Mouse (Mus musculus) forebrain, postnatal 0 days (tissue): Measurements from ENCODE around the gene Armc12. TPM values are rescaled to one million over a fixed set of nuclear protein-coding genes. Genes with fewer than 3 reads are reported as not detected.

Source experiments
- ATAC-seq: fragments of 200-750 bp; cut with Nextera tagmentation; 2 replicates; pipeline ENCODE4 v1.8.0; 2017; ENCODE audit warnings: mild to moderate bottlenecking, moderate library complexity
- DNase-seq: peaks from one replicate; pipeline ENCODE4 v3.0.0-alpha.2; 2015
- H3K27ac ChIP-seq: fragments of 300-500 bp; sonication (generic); 2 replicates; pipeline ENCODE4 v1.5.1; 2014; ENCODE audit warnings: low read depth, mild to moderate bottlenecking, antibody characterized with exemption, low read length, moderate library complexity, mixed read lengths
- H3K27me3 ChIP-seq: fragments of 300-500 bp; sonication (generic); 2 replicates; pipeline ENCODE4 v1.6.1; 2014; ENCODE audit warnings: mild to moderate bottlenecking, low read length, mixed read lengths; ENCODE audit not compliant: insufficient read depth
- H3K36me3 ChIP-seq: fragments of 300-500 bp; sonication (generic); 2 replicates; pipeline ENCODE4 v1.6.1; 2014; ENCODE audit warnings: mild to moderate bottlenecking, moderate library complexity; ENCODE audit not compliant: insufficient read depth
- H3K4me1 ChIP-seq: fragments of 300-500 bp; sonication (generic); 2 replicates; pipeline ENCODE4 v1.6.1; 2014; ENCODE audit warnings: antibody characterized with exemption; ENCODE audit not compliant: insufficient read depth
- H3K4me2 ChIP-seq: fragments of 300-500 bp; sonication (generic); 2 replicates; pipeline ENCODE4 v1.6.1; 2014; ENCODE audit warnings: low read depth, mild to moderate bottlenecking, moderate library complexity
- H3K4me3 ChIP-seq: fragments of 300-500 bp; sonication (generic); 2 replicates; pipeline ENCODE4 v1.5.1; 2014; ENCODE audit warnings: low read depth, low read length, mixed read lengths
- H3K9ac ChIP-seq: fragments of 300-500 bp; sonication (generic); 2 replicates; pipeline ENCODE4 v1.6.1; 2014; ENCODE audit warnings: mild to moderate bottlenecking
- H3K9me3 ChIP-seq: fragments of 300-500 bp; sonication (generic); 2 replicates; pipeline ENCODE4 v1.6.1; 2016; ENCODE audit warnings: low read length
- CTCF ChIP-seq: sonication (generic); IDR thresholded peaks from 2 replicates; pipeline ENCODE4 v1.5.1; 2016; ENCODE audit warnings: antibody characterized with exemption, control low read depth, low read depth
- WGBS: fragments of 180-500 bp; shearing (Covaris S2); extraction: QIAGEN DNeasy Blood & Tissue Kit; methylation state at CpG from one replicate; pipeline ENCODE4 v1.1.7; 2014; 5-methylcytosine and 5-hydroxymethylcytosine counted together
- polyA plus RNA-seq: library from polyadenylated mRNA; unstranded; fragments of >200 nt; fragmentation: Nextera tagmentation; extraction: Ambion mirVana; gene quantifications from 2 replicates; pipeline ENCODE4 v1.2.1, GENCODE M21; 2015
- total RNA-seq: library from RNA; depleted of rRNA; stranded (reverse); fragments of >200 nt; gene quantifications from 2 replicates; pipeline ENCODE4 v1.2.3, GENCODE M21; 2014

Armc12 gene
- total and polyA plus RNA-seq, 2 experiments from 2014 or later, result not detected

- no peak overlapping the region for H3K9ac ChIP-seq
- H3K36me3 ChIP-seq, result no peaks in the 10 kb centered on the region
- no peak overlapping the region for H3K4me2 ChIP-seq
- H3K27me3 ChIP-seq, result no peaks in the 10 kb centered on the region
- 74% methylated on average over 7 of the region's 7 CpGs for WGBS
- TF ChIP-seq CTCF, result no peak
- no peak overlapping the region for H3K4me3 ChIP-seq
- no peaks in the 10 kb centered on the region for H3K9me3 ChIP-seq
- H3K4me1 ChIP-seq, result no peaks in the 10 kb centered on the region
- no peak for DNase-seq
- no peak for ATAC-seq
- no peak overlapping the region for H3K27ac ChIP-seq
Measured at GRCm38 (mm10) chr17:28488258-28489013, 42.2 kb upstream of the Armc12 start.

- Histone ChIP-seq H3K4me2 (no peak overlapping the region), H3K4me1 (no peaks in the 10 kb centered on the region), H3K9me3 (no peaks in the 10 kb centered on the region), H3K9ac (no peak overlapping the region), H3K4me3 (no peak overlapping the region), H3K36me3 (no peaks in the 10 kb centered on the region), H3K27me3 (no peaks in the 10 kb centered on the region), H3K27ac (no peak overlapping the region)
- no peak for TF ChIP-seq CTCF
- ATAC-seq, result no peak
- 54% methylated on average over 14 of the region's 14 CpGs for WGBS
- no peak for DNase-seq
Measured at GRCm38 (mm10) chr17:28491035-28491770, 39.4 kb upstream of the Armc12 start.

- WGBS, result 95% methylated on average over 8 of the region's 8 CpGs
Measured at GRCm38 (mm10) chr17:28495832-28496231, 34.8 kb upstream of the Armc12 start.

DNA sequence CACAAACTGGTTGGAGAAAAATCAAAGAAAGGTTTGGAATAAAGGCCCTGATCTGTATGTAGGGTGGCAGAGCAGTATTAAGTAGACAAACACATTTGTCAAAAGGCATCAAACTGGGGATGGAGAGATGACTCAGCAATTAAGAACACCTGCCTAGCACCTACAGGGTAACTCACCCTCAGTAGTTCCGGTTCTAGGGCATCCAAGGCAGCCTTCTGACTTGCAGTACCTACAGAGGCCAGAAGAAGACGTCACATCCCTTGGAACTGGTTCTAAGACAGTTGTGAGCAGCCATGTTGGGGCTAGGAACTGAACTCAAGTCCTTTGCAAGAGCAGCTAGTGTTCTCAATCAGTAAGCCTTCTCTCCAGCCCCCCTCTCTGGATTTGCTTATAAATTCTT, 31.4 kb upstream of the Armc12 start:
- no peaks in the 10 kb centered on the region for H3K9me3 ChIP-seq
- WGBS, result 78% methylated on average over 2 of the region's 2 CpGs
- no peak overlapping the region for H3K4me2 ChIP-seq
- no peak overlapping the region for H3K9ac ChIP-seq
- DNase-seq (no peak), ATAC-seq (no peak)
- H3K27me3 ChIP-seq, result no peaks in the 10 kb centered on the region
- H3K36me3 ChIP-seq, result no peaks in the 10 kb centered on the region
- no peaks in the 10 kb centered on the region for H3K4me1 ChIP-seq
- H3K4me3 ChIP-seq, result no peak overlapping the region
- TF ChIP-seq CTCF, result no peak
- H3K27ac ChIP-seq, result no peak overlapping the region

More at GRCm38 (mm10) chr17:28495832-28496231, 34.8 kb upstream of the Armc12 start:
- H3K36me3 ChIP-seq, result no peaks in the 10 kb centered on the region
- no peaks in the 10 kb centered on the region for H3K9me3 ChIP-seq
- H3K4me2 ChIP-seq, result no peak overlapping the region
- no peak overlapping the region for H3K9ac ChIP-seq
- no peak for TF ChIP-seq CTCF
- ATAC-seq, result no peak
- no peak for DNase-seq
- no peak overlapping the region for H3K4me3 ChIP-seq
- no peak overlapping the region for H3K27ac ChIP-seq
- no peaks in the 10 kb centered on the region for H3K4me1 ChIP-seq
- no peaks in the 10 kb centered on the region for H3K27me3 ChIP-seq

DNA sequence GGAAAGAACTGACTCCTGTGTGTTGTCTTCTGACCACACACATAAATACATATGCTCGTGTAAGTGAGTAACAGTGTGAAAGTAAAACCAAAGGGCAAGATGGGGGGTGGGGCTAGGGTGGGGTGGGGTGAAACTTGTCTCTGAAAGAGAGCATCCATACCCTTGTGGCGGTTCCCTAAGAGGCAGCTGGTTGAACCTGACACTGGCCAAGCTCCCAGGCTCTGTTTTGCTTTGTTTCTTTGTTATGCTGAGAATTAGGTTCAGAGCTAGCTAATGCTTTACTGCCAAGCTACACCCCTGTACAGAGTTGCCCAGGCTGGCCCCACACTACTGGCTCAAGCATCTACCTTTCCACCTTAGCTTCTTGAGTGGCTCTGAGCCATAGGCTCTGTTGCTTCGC, 30.1 kb upstream of the Armc12 start:
- no peaks in the 10 kb centered on the region for H3K4me1 ChIP-seq
- no peak for TF ChIP-seq CTCF
- WGBS, result 74% methylated on average over 3 of the region's 3 CpGs

GRCm38 (mm10) chr17:28502196-28502821, 28.3 kb upstream of the Armc12 start:
- no peak for TF ChIP-seq CTCF
- Histone ChIP-seq H3K27ac (no peak overlapping the region), H3K4me3 (no peak overlapping the region), H3K9me3 (no peaks in the 10 kb centered on the region), H3K4me2 (no peak overlapping the region), H3K27me3 (no peaks in the 10 kb centered on the region), H3K36me3 (no peaks in the 10 kb centered on the region), H3K9ac (no peak overlapping the region), H3K4me1 (no peaks in the 10 kb centered on the region)
- ATAC-seq, result no peak
- 73% methylated on average over 7 of the region's 7 CpGs for WGBS
- no peak for DNase-seq

More for the DNA sequence above, 30.1 kb upstream of the Armc12 start:
- H3K36me3 ChIP-seq, result no peaks in the 10 kb centered on the region
- no peaks in the 10 kb centered on the region for H3K27me3 ChIP-seq
- no peak overlapping the region for H3K4me3 ChIP-seq
- no peaks in the 10 kb centered on the region for H3K9me3 ChIP-seq
- no peak overlapping the region for H3K9ac ChIP-seq
- H3K4me2 ChIP-seq, result no peak overlapping the region
- ATAC-seq (no peak), DNase-seq (no peak)
- no peak overlapping the region for H3K27ac ChIP-seq

GRCm38 (mm10) chr17:28504182-28504581, 26.4 kb upstream of the Armc12 start:
- DNase-seq, result no peak
- no peak overlapping the region for H3K4me2 ChIP-seq
- H3K4me1 ChIP-seq, result no peaks in the 10 kb centered on the region

More at GRCm38 (mm10) chr17:28504182-28504581, 26.4 kb upstream of the Armc12 start:
- no peaks in the 10 kb centered on the region for H3K36me3 ChIP-seq
- no peaks in the 10 kb centered on the region for H3K27me3 ChIP-seq
- no peak for TF ChIP-seq CTCF
- no peak for ATAC-seq
- H3K9ac ChIP-seq, result no peak overlapping the region
- no peak overlapping the region for H3K27ac ChIP-seq
- H3K4me3 ChIP-seq, result no peak overlapping the region
- no peaks in the 10 kb centered on the region for H3K9me3 ChIP-seq
- WGBS, result 82% methylated on average over 6 of the region's 6 CpGs
